Mouse (Mus musculus): ENCODE data around the gene St8sia1.

DNA sequence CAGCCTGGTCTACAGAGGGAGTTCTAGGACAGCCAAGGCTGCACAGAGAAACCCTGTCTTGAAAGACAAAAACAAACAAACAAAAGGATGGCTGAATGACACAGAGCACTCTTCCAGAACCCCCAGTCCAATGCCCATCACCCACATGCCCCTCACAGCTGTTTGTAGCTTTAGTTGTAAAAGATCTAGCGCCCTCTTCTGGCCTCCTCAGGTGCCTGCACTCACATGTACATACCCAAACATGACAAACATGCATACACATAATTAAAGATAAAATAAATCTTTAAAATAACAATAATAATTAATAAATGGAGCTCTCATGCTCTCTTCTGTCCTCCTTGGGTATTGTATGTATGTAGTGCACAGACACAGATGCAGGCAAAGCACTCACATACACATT, 13.0 kb upstream of the St8sia1 start:
- no peak for TF ChIP-seq POLR2A (IDR thresholded peaks at IDR 0.05; ENCODE audit: borderline replicate concordance, extremely low read depth, low read depth, low read length)
- TF ChIP-seq CTCF (IDR thresholded peaks at IDR 0.05; ENCODE audit: insufficient read depth, low read length) = no peak

All from lung, adult 2 months (tissue).